Mouse (Mus musculus): Measurements from ENCODE around the gene Frmd4b. TPM values are rescaled to one million over a fixed set of nuclear protein-coding genes. Genes with fewer than 3 reads are reported as not detected.

Frmd4b gene
- total and polyA plus RNA-seq, 2 experiments = 11.9 to 38.0 TPM

DNA sequence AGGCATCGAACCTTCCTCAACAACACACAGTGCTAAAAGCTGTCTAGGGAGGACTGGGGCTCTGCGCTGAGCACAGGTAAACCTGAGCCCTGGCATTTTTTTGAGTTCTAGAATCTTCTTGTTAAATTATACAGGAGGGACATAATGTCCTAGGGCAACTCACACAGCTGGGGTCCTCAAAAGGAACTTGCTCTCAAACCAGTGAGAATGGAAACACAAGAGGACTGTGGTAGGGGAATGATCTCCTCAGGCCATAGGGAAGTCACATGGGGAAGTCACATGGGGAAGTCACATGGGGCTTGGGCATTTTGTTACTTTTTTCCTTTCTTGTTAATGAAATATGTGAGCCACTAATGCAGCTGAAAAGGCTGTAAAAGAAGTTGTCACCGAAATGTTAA lies 220.4 kb downstream of the Frmd4b start:
- WGBS = 96% methylated on average over 3 of the region's 3 CpGs
- TF ChIP-seq CTCF (IDR thresholded peaks at IDR 0.05; ENCODE audit: low read depth, low read length) (no peak), POLR2A (IDR thresholded peaks at IDR 0.05; ENCODE audit: extremely low read depth, insufficient read depth, low read length) (no peak)

DNA sequence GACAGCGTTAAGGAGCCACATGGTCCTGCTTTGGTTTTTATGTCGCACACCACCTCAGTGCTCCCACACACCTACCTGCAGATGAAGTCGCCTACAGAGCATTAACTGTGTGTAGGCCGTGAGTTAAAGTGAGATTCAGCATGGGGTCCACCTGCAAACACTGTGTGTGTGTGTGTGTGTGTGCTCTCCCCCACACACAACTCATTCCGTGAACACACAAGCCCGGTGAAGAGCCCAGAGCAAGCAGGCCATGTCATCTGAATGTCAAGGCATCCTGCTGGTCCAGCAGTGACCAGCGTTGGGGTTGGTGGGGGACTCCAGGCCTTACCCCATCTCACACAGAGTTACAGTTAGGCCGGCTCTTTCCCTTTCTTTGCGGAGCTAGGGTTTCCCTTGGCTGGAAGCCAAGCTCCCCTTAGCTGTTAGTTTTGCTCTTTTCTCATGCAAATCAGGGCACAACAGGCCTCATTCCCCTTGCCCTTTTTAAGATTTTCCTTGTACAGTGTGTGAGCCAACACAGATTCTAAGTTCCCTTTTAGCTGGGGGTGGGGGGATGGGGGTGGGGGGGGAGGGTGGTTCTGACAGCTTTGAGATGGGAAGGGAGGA lies 220.9 kb downstream of the Frmd4b start:
- Histone ChIP-seq H3K4me3 (ENCODE audit: insufficient read depth, low read depth, low read length) (no peak overlapping the region), H3K36me3 (ENCODE audit: control insufficient read depth, insufficient read depth, low read length) (no peaks in the 10 kb centered on the region), H3K79me2 (ENCODE audit: control insufficient read depth, insufficient read depth, low read length) (no peaks in the 10 kb centered on the region), H3K4me1 (ENCODE audit: control insufficient read depth, insufficient read depth, low read length) (peaks cover 3% of the 10 kb centered on the region), H3K27me3 (ENCODE audit: control insufficient read depth, insufficient read depth, low read length) (no peaks in the 10 kb centered on the region), H3K27ac (replicated peaks; ENCODE audit: insufficient read depth, low read depth, low read length) (no peak overlapping the region), H3K9ac (ENCODE audit: low read depth, low read length) (no peak overlapping the region)
- WGBS = 75% methylated on average over 9 of the region's 9 CpGs
- TF ChIP-seq POLR2A (IDR thresholded peaks at IDR 0.05; ENCODE audit: extremely low read depth, insufficient read depth, low read length) = no peak
- TF ChIP-seq CTCF (IDR thresholded peaks at IDR 0.05; ENCODE audit: low read depth, low read length) = no peak
- DNase-seq (ENCODE audit: extremely low read depth, low read depth, low spot score) = no peak

More for the DNA sequence above, 220.4 kb downstream of the Frmd4b start:
- Histone ChIP-seq H3K4me3 (ENCODE audit: insufficient read depth, low read depth, low read length) (no peak overlapping the region), H3K27me3 (ENCODE audit: control insufficient read depth, insufficient read depth, low read length) (no peaks in the 10 kb centered on the region), H3K27ac (replicated peaks; ENCODE audit: insufficient read depth, low read depth, low read length) (no peak overlapping the region), H3K9ac (ENCODE audit: low read depth, low read length) (no peak overlapping the region), H3K36me3 (ENCODE audit: control insufficient read depth, insufficient read depth, low read length) (no peaks in the 10 kb centered on the region), H3K4me1 (ENCODE audit: control insufficient read depth, insufficient read depth, low read length) (peaks cover 3% of the 10 kb centered on the region), H3K79me2 (ENCODE audit: control insufficient read depth, insufficient read depth, low read length) (no peaks in the 10 kb centered on the region)
- DNase-seq (ENCODE audit: extremely low read depth, low read depth, low spot score) = peak; percentile 31

DNA sequence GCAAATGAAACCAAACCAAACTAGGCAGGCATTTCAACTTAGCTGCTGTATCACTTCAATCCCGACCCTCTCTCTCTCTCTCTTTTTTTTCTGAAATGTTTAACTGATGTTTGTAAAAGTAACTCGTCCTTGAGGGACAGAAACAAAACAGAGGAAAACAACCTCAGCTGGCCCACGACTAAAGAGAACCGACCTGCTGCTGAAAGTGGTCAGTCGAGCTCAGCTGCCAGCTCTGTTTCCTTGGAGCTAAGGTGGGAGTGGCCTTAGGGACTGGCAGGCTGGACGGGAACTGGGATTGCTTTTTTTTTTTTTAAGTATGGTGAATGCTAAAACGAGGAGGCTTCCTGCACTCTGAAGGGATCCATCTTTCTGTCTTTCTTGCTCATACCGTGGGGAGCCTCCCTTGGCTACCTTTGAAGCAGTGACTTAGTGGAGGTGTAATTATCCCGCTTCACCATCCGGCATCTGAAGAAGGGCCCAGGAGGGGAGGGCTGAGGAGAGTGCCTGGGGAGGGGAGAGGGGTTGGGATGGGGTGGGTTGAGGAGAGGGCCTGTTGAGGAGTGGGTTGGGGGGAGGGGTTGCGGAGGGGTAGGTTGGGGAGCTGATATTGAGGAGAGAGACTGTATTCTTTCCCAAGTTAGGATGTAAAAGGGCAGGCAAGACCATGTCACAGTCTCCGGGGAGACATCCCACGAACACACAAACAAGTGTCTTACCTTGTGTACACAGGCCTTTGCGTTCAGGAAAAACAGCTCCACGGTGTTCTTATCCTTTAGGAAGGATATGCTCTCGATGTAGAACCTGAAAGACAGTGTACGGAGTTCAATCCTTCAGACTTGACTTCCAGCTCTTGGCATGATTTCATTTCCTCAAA lies 221.6 kb downstream of the Frmd4b start:
- no peaks in the 10 kb centered on the region for H3K36me3 ChIP-seq (ENCODE audit: control insufficient read depth, insufficient read depth, low read length)
- no peaks in the 10 kb centered on the region for H3K27me3 ChIP-seq (ENCODE audit: control insufficient read depth, insufficient read depth, low read length)
- H3K4me1 ChIP-seq (ENCODE audit: control insufficient read depth, insufficient read depth, low read length) = peaks cover 3% of the 10 kb centered on the region
- no peaks in the 10 kb centered on the region for H3K79me2 ChIP-seq (ENCODE audit: control insufficient read depth, insufficient read depth, low read length)
- H3K4me3 ChIP-seq (ENCODE audit: insufficient read depth, low read depth, low read length) = no peak overlapping the region
- TF ChIP-seq CTCF (IDR thresholded peaks at IDR 0.05; ENCODE audit: low read depth, low read length) = no peak
- no peak for TF ChIP-seq POLR2A (IDR thresholded peaks at IDR 0.05; ENCODE audit: extremely low read depth, insufficient read depth, low read length)
- WGBS = 41% methylated on average over 17 of the region's 17 CpGs
- H3K27ac ChIP-seq (replicated peaks; ENCODE audit: insufficient read depth, low read depth, low read length) = no peak overlapping the region
- DNase-seq (ENCODE audit: extremely low read depth, low read depth, low spot score) = no peak
- H3K9ac ChIP-seq (ENCODE audit: low read depth, low read length) = no peak overlapping the region

DNA sequence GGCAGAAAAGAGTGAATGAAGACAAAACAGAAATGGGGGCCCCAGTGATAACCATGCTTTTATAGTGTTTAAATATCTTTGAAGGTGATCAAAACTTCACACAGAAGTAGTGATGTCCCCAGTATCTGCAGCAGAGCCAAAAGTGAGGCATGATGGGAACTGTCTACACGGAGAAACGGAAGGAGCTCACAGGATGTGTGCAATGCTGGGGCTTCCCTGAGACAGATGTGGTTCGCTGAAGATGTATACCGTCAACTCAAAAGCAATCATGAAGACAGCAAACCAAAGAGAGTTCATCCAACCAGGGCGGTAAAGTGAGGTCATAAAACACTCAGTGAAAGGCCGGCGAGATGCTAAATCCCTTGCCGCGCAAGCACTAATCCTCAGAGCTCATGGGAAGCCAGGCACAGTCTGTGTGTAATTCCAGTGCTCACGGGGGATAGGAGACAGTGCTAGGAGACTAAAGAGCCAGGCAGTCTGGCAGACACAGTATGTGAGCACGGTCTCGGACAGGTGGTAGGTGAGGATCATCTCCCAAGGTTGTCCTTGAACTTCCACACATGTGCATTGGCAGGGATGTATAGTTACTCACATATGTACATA lies 222.8 kb downstream of the Frmd4b start:
- Histone ChIP-seq H3K27ac (replicated peaks; ENCODE audit: insufficient read depth, low read depth, low read length) (no peak overlapping the region), H3K36me3 (ENCODE audit: control insufficient read depth, insufficient read depth, low read length) (no peaks in the 10 kb centered on the region), H3K4me1 (ENCODE audit: control insufficient read depth, insufficient read depth, low read length) (peaks cover 3% of the 10 kb centered on the region), H3K9ac (ENCODE audit: low read depth, low read length) (no peak overlapping the region), H3K4me3 (ENCODE audit: insufficient read depth, low read depth, low read length) (no peak overlapping the region), H3K27me3 (ENCODE audit: control insufficient read depth, insufficient read depth, low read length) (no peaks in the 10 kb centered on the region), H3K79me2 (ENCODE audit: control insufficient read depth, insufficient read depth, low read length) (no peaks in the 10 kb centered on the region)
- no peak for DNase-seq (ENCODE audit: extremely low read depth, low read depth, low spot score)
- WGBS = 86% methylated on average over 12 of the region's 12 CpGs
- no peak for TF ChIP-seq CTCF (IDR thresholded peaks at IDR 0.05; ENCODE audit: low read depth, low read length)
- TF ChIP-seq POLR2A (IDR thresholded peaks at IDR 0.05; ENCODE audit: extremely low read depth, insufficient read depth, low read length) = no peak

DNA sequence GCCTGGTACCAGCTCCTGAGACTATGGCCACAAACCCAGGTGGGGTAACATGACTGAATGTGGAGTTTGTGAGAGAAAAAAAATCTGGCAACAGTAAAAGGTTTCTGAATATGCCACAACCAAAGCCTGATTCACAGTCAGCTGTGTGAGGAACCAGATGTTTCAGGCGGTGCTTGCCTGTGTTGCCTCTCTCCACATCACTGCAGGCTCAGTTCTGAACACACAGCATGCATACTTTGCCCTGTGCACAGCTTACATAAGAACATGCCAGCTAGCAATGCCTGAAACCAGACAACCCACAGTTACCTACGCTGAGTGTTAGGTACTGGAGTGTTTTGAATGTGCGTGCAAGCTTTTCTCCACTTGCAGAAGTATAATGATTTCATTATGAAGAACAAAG lies 224.4 kb downstream of the Frmd4b start:
- Histone ChIP-seq H3K36me3 (ENCODE audit: control insufficient read depth, insufficient read depth, low read length) (no peaks in the 10 kb centered on the region), H3K4me1 (ENCODE audit: control insufficient read depth, insufficient read depth, low read length) (peaks cover 3% of the 10 kb centered on the region), H3K27ac (replicated peaks; ENCODE audit: insufficient read depth, low read depth, low read length) (no peak overlapping the region), H3K9ac (ENCODE audit: low read depth, low read length) (no peak overlapping the region), H3K27me3 (ENCODE audit: control insufficient read depth, insufficient read depth, low read length) (no peaks in the 10 kb centered on the region), H3K79me2 (ENCODE audit: control insufficient read depth, insufficient read depth, low read length) (no peaks in the 10 kb centered on the region), H3K4me3 (ENCODE audit: insufficient read depth, low read depth, low read length) (no peak overlapping the region)
- no peak for TF ChIP-seq CTCF (IDR thresholded peaks at IDR 0.05; ENCODE audit: low read depth, low read length)
- TF ChIP-seq POLR2A (IDR thresholded peaks at IDR 0.05; ENCODE audit: extremely low read depth, insufficient read depth, low read length) = no peak
- DNase-seq (ENCODE audit: extremely low read depth, low read depth, low spot score) = no peak
- 93% methylated on average over 3 of the region's 3 CpGs for WGBS

Data from liver, adult 2 months (tissue).